Mouse (Mus musculus) heart, postnatal 0 days (tissue): ENCODE measurements at regions not wholly inside any gene's neighbourhood (a gene's known extent, or its start where the extent isn't known, plus 50 kb on each side); places are given as distances from the start of the nearest gene placed in this dataset.

Experiments
- ATAC-seq: fragments of 200-750 bp; cut with Nextera tagmentation; 2 replicates; pipeline ENCODE4 v1.8.0; 2017; ENCODE audit warnings: low read depth, moderate number of reproducible peaks, moderate library complexity; ENCODE audit not compliant: insufficient read depth
- DNase-seq: peaks from one replicate; pipeline ENCODE4 v3.0.0-alpha.2; 2016; ENCODE audit warnings: low spot score
- H3K27ac ChIP-seq: fragments of 300-500 bp; sonication (generic); 2 replicates; pipeline ENCODE4 v1.5.1; 2014; ENCODE audit warnings: low read depth, mild to moderate bottlenecking
- H3K27me3 ChIP-seq: fragments of 300-500 bp; sonication (generic); 2 replicates; pipeline ENCODE4 v1.6.1; 2014; ENCODE audit warnings: low read length, mixed read lengths; ENCODE audit not compliant: control insufficient read depth, insufficient read depth
- H3K36me3 ChIP-seq: fragments of 300-500 bp; sonication (generic); replicated peaks from 2 replicates; pipeline ENCODE4 v1.6.1; 2014; ENCODE audit warnings: low read length, mixed read lengths; ENCODE audit not compliant: control insufficient read depth, insufficient read depth
- H3K4me1 ChIP-seq: fragments of 300-500 bp; sonication (generic); 2 replicates; pipeline ENCODE4 v1.6.1; 2014; ENCODE audit warnings: antibody characterized with exemption; ENCODE audit not compliant: control insufficient read depth, insufficient read depth
- H3K4me2 ChIP-seq: fragments of 300-500 bp; sonication (generic); 2 replicates; pipeline ENCODE4 v1.6.1; 2014; ENCODE audit warnings: low read depth, mild to moderate bottlenecking, low read length, moderate library complexity
- H3K4me3 ChIP-seq: fragments of 300-500 bp; sonication (generic); 2 replicates; pipeline ENCODE4 v1.5.1; 2014; ENCODE audit warnings: low read depth, low read length
- H3K9ac ChIP-seq: fragments of 300-500 bp; sonication (generic); replicated peaks from 2 replicates; pipeline ENCODE4 v1.6.1; 2014; ENCODE audit warnings: low read depth, low read length, mixed read lengths
- H3K9me3 ChIP-seq: fragments of 300-500 bp; sonication (generic); replicated peaks from 2 replicates; pipeline ENCODE4 v1.6.1; 2016; ENCODE audit warnings: low read length; ENCODE audit not compliant: control insufficient read depth
- CTCF ChIP-seq: IDR thresholded peaks from 2 replicates; pipeline ENCODE4 v1.5.1; 2016; ENCODE audit warnings: antibody characterized with exemption, control low read depth, low read depth
- EP300 ChIP-seq: IDR thresholded peaks from 2 replicates; pipeline ENCODE4 v1.6.1; 2016; ENCODE audit warnings: antibody characterized with exemption, low read depth
- WGBS: fragments of 180-500 bp; shearing (Covaris S2); extraction: QIAGEN DNeasy Blood & Tissue Kit; methylation state at CpG from one replicate; pipeline ENCODE4 v1.1.7; 2014; 5-methylcytosine and 5-hydroxymethylcytosine counted together

DNA sequence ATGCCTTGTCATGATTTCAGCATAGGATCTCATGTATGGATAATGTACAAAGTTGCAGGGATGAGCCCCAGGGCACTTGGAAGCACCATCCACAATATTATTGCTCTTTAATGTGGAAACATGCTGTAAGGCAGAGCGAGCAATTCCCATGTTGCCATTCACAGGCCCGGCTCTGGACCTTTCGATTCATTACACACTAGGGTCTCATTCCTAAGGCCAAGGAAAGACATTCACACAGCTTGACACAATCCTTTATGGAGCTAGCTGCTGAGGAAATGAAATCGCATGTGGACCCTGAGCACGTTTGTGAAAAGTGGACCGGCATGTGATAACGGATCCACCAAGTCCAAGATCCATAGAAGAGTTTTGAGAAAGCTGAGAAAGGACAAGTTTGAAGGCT, 105.2 kb downstream of the Elovl4 start:
- H3K9me3 ChIP-seq, result no peaks in the 10 kb centered on the region
- no peak overlapping the region for H3K4me2 ChIP-seq
- H3K4me1 ChIP-seq, result no peaks in the 10 kb centered on the region
- H3K27ac ChIP-seq, result no peak overlapping the region
- H3K9ac ChIP-seq, result no peak overlapping the region
- TF ChIP-seq CTCF (no peak), EP300 (no peak)
- H3K27me3 ChIP-seq, result no peaks in the 10 kb centered on the region
- no peak for DNase-seq
- H3K36me3 ChIP-seq, result no peaks in the 10 kb centered on the region
- no peak overlapping the region for H3K4me3 ChIP-seq
- 85% methylated on average over 7 of the region's 7 CpGs for WGBS
- no peak for ATAC-seq

DNA sequence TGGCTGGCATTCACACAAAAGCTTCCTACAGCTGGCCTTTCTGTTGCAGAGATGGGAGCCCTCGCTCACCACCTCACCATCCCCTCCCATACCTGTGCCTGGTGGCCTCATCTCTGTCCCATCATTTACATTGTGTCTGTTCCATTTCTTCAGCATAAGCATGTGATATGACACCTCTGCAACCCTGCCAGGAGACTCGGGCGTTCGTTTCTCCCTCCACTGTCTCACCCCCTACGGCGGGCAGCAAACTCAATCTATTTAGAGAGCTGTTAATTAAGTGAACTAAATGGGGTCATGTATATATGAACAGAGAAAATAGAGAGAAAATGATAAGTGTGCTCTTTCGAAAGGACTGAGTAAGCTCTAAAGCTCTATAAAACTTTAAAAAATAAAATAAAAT, 106.0 kb downstream of the Elovl4 start:
- Histone ChIP-seq H3K9me3 (no peaks in the 10 kb centered on the region), H3K4me2 (no peak overlapping the region), H3K4me1 (no peaks in the 10 kb centered on the region), H3K36me3 (no peaks in the 10 kb centered on the region), H3K9ac (no peak overlapping the region), H3K27me3 (no peaks in the 10 kb centered on the region), H3K27ac (no peak overlapping the region), H3K4me3 (no peak overlapping the region)
- WGBS, result 85% methylated on average over 7 of the region's 7 CpGs
- DNase-seq (no peak), ATAC-seq (no peak)
- TF ChIP-seq EP300, result no peak
- no peak for TF ChIP-seq CTCF

DNA sequence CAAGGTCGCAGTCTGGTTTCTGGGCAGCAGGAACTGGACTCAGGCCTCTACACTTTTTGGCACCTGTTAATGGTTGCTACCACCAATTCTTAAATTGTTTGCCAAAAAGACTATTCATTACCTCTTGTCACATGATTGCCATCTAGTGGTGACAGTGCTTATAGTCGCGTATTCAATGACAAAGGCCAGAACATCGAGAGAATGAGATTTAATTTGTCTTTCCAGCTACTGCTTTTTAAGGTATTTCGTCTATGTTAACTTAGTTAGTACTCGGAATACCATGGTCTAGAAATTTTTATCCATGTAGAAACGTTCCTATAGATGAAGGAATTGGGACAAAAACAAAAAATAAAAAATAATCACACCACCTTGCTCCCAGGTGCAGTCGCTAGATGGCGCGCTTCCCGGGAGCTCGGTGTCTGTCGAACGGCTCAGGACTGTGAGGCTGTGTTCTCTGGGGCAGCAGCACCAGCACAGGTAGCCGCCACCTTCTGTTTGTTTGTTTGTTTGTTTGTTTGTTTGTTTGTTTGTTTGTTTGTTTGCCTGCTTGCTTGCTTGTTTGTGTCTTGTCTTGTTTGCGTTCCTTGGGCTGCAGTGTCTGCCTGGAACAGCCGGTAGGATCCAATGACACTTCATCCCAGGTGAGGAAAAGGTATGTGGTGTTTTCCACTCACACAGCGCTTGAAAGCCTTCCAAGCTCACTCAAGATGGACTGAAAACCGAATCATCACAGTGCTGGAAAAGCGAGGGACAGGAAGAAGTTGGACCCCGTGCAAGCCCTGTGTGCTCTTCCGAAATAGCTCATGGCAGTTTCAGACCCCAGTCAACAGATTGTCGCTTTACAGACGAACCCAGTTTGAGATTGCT, 114.5 kb downstream of the Elovl4 start:
- H3K9me3 ChIP-seq, result no peaks in the 10 kb centered on the region
- 17% methylated on average over 24 of the region's 24 CpGs for WGBS
- no peaks in the 10 kb centered on the region for H3K36me3 ChIP-seq
- H3K9ac ChIP-seq, result no peak overlapping the region
- peak overlapping the region; percentile 54 for H3K4me2 ChIP-seq
- TF ChIP-seq EP300 (no peak), CTCF (peak; percentile 56)
- peak; percentile 73 for DNase-seq
- peaks cover 7% of the 10 kb centered on the region; the same call in 1 of the 2 replicates for H3K4me1 ChIP-seq
- H3K27ac ChIP-seq, result no peak overlapping the region
- H3K4me3 ChIP-seq, result peak overlapping the region; percentile 42
- peak; percentile 74 for ATAC-seq
- peaks cover 4% of the 10 kb centered on the region; the same call in 1 of the 2 replicates for H3K27me3 ChIP-seq
